Mouse (Mus musculus) kidney, adult 2 months (tissue): ENCODE measurements around the gene Il5.
A peak's percentile ranks its signal among the peaks of the same experiment; 100 is the strongest.

Experiments used
- CTCF ChIP-seq: fragments of 200-500 bp; conservative IDR thresholded peaks from 2 replicates; pipeline ENCODE4 v1.5.1; 2011; ENCODE audit warnings: low read depth, mild to moderate bottlenecking, control low read depth, low read length, moderate library complexity, mixed read lengths; ENCODE audit not compliant: insufficient read depth, insufficient read length
- POLR2A ChIP-seq: fragments of 200-500 bp; IDR thresholded peaks from one replicate; pipeline ENCODE4 v1.6.1; 2011; ENCODE audit warnings: low read depth, low read length, control low read depth

GRCm38 (mm10) chr11:53769760-53770124 lies 49.1 kb downstream of the Il5 start, which contains the start of gene Irf1:
- TF ChIP-seq POLR2A (peak; percentile 70), CTCF (no peak)
